Mouse (Mus musculus) retina, postnatal 1 day (tissue): ENCODE data around the gene Cplane1.
"Not testable (repeated sequence)": the region's sequence is repeated elsewhere in the genome, so short reads cannot be mapped to it uniquely, and the experiment has no call there.

Source experiments
- DNase-seq: peaks from one replicate; pipeline ENCODE4 v3.0.0-alpha.2; 2012

Cplane1 gene

DNA sequence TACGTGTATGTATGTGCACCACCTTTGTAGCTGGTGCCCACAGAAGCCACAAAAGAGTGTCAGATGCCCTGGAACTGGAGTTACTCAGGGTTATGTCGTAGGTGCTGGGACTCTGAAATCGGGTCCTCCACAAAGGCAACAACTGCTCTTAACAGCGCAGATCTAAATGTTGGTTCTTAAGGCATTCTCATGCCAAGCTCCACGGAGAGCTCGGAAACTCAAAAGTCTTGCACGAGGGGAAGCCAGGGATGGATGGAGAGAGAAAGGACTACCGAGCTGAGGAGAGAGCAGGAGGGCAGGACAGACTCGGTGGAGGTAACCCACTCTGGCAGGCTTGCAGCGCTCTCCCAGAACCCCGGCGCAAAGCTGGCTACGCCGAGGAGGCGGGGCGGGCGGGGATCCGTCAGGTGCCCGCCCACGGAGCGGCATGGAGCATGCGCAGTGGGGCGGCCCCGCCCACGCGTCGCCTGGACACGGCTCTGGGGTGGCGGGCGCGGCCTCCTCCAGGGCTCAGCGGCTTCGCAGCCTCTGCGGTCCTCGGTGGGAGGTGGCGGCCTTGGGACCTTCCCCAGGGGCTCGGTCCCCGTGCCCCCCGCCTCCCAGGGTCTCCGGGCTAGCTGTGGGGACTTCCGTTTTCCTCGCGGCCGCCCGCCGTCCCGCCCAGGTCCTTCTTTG is at the start of gene Cplane1:
TSS of gene Cplane1 (plus strand) at position 516 of the 675 bp plus-strand sequence.
- peak; percentile 95 for DNase-seq

GRCm38 (mm10) chr15:8129281-8129680 is 39.6 kb upstream of the Cplane1 start:
- peak; percentile 4 for DNase-seq

GRCm38 (mm10) chr15:8131268-8131667 is 37.6 kb upstream of the Cplane1 start:
- no peak for DNase-seq

GRCm38 (mm10) chr15:8131761-8132160 is 37.1 kb upstream of the Cplane1 start:
- DNase-seq, result no peak

- DNase-seq, result no peak
Measured at GRCm38 (mm10) chr15:8135606-8136005, 33.3 kb upstream of the Cplane1 start.

DNA sequence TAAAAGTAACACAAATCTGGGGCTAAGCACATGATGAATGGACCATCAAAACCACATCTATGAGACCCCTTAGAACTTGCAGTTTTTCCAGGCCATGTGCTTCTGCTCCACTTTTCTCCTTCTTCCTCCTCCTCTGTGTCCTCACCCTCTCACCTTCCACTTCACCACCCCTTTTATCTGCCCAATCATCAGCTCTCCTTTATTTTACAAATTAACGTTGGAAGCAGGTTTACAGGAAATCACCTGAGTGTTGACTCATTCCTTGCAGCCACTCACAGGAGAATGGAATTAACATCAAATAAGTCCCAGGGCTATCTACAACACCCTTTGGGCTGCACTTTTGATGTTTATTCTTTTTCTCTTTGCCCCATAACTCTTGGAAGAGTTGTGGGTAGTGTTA is 7.1 kb upstream of the Cplane1 start:
- no peak for DNase-seq

GRCm38 (mm10) chr15:8169266-8169746 is 400 bp downstream of the Cplane1 start:
- no peak for DNase-seq

DNA sequence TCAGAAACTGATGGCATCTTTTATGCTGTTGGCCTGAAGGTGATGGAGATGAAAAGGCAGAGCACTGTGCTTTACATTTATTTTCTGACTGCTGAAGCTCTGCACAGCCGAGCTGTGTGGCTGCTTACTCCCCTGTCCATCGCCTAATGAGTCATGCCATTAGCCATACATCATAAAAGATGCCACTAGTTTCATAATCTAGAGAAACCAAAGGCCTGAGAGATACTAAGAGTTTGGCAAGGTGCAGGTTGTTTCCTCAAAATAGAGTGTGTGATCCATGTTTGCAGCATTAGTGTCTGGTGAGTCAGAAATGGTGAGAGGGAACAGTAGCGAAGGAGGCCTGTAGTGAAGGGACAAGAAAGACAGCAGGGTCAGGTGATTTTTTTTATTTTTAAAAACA is 20.7 kb downstream of the Cplane1 start:
- DNase-seq, result no peak

DNA sequence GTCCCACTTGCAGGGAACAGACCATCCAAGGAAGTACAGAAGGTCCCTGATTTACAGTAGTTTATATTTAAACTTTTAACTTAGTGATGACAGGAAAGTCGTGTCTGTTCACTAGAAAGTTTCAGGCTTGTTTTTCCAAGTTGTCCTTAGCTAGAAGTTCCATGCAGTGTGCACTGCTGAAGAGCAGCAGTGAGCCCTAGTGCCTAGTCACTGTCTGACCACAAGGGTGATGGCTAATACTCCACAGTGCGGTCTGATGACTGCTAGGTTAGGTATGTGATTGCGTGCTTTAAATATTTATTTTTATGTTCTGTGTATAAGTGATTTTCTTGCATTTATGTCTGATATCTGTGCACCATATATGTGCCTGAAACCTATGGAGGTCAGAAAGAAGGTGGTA is 21.5 kb downstream of the Cplane1 start:
- no peak for DNase-seq

GRCm38 (mm10) chr15:8200317-8200716 is 31.4 kb downstream of the Cplane1 start:
- DNase-seq, result no peak

- DNase-seq, result no peak
Measured at GRCm38 (mm10) chr15:8208362-8208761, 39.5 kb downstream of the Cplane1 start.

DNA sequence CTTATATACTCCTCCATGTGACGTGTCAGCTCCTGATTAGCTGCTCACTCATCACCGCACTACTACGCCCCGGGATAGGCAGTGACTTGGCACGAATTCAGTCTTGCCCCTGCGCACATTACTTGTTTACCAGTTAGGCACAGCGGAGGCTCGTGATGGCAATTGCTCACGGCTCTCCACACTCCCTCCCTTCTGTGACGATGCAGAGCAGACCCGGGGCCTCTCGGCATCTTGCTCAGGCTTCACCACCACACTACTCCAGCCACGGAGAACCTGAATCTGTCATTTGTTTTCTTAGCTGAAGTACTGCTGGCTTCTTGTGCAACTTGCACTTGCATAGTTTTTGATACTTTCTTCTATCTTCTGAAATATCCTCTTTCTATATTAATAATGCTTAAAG is 45.9 kb downstream of the Cplane1 start:
- DNase-seq, result no peak

GRCm38 (mm10) chr15:8234167-8234566 is 65.3 kb downstream of the Cplane1 start:
- not testable (repeated sequence) for DNase-seq

DNA sequence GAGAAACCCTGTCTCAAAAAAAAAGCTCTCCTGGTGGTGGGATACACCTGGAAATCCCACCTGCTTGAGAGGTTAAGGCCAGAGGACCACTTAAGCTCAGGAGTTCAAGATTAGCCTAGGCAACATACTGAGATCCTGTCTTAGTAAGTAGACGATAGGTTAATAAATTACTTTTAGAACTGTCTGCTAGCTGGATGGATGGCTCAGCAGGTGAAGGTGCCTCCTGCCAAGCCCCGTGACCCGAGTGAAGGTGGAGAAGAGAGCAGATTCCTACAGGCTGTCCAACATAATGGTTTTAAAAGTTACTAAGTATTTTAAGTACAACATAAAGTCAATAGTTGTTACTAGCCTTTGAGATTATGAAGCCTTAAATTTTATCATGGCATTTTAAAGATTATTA is 97.0 kb downstream of the Cplane1 start:
- DNase-seq, result no peak

DNA sequence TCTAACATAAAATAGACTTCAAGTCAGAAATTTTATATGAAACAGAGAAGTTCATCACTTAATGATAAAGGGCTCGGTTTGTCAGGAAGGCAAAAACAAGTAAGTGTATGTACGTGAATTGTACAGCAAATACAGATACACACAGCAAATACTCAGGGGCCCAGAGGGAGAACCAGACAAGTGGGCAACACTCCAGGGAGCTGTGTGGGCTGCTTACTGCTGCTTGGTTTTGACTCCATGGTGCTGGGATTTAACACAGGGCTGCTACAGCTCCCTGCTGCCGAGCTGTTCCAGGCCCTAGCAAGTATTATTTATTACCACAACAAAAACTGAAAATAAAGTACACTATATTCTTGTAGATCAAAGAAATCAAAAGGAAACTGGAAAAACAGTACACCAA is 98.3 kb downstream of the Cplane1 start:
- no peak for DNase-seq

DNA sequence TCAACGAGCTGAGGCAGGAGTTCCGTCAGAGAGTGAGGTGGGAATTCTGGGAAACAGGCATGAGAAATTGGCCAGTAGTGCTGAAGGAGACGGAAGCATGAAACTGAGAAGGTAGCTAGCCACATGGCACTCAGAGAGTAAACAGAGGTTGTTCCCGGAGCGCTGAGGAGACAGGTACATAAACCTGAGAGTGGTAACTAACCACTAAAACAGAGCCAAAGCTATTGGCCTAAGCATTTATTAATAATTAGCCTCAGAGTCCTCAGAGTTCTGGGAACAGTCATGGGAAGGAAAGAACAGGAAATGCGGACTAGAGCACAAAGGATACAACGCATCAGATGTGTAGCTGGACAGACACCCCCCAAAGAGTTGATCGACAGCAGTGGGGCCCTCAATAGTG is 99.3 kb downstream of the Cplane1 start:
- DNase-seq, result no peak

DNA sequence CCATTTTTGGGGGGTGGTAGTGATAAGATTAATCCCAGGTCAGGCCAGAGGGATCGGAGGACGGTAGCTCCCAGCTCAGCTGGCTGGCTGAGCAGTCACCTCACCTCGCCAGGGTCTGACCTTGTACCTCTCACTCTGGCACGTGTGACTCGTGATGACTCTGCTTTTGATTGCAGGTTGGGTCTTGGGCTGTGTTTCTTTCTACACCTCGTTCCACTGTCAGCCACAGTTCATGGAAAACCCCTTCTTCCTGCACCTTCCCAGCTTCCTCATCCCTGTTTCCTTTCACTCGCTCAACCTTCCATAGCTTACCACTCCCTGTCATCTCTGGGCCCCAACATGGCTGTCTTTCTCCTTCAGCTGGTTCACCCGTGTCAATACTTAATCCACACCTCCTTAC is 103.0 kb downstream of the Cplane1 start:
- DNase-seq, result no peak

- DNase-seq, result not testable (repeated sequence)
Measured at GRCm38 (mm10) chr15:8277916-8278315, 109.0 kb downstream of the Cplane1 start.

- DNase-seq, result peak; percentile 44
Measured at GRCm38 (mm10) chr15:8279320-8279779, 110.4 kb downstream of the Cplane1 start.

DNA sequence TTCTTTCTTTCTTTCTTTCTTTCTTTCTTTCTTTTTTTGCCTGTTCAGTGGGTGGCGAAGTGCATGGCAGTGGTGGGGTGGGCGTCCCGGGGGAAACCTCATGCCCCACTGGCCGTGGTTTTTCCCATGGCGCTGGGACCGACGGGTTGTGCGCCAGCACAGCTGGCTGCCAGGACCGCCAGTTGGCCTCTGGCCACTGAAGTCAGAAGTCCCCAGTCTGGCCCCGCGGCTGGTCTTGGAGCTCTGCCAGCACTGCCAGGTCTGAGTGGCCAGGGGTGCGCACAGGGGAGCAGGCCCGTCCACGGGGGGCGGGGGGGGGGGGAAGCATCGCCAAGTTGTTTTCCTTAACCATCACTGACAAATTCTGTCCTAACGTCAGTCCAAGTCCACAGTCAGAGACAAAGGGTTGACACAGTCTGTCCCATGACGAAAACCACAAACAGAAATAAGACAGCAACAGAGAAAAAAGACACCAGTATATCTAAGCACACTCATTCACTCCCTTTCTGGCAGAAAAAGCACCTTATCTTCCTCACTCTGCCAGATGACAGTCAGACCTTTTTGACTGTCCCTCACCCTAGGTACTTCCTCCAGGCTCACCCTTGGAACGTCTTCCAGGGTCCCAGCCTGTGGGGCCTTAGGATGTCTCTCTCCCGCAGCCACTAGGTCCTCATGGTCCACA is 111.2 kb downstream of the Cplane1 start:
- peak; percentile 64 for DNase-seq

DNA sequence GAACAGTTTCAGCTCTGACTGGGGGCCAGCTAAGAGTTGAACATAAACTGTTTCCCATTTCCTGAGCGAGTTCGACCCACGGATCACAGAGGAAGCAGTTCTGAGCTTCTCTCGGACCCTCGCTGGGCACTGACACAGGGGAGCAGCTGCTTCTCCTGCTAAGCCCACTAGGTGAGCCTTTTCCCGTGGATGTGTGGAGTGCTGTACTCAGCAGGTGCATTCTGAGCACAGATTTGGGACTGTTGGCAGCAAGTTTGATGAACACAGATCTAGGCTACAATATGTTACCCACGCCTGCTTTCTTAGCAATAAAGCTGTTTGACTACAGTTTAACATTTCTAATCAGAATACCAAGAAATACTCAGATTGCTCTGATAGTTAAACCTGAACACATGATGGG is 112.8 kb downstream of the Cplane1 start:
- no peak for DNase-seq

DNA sequence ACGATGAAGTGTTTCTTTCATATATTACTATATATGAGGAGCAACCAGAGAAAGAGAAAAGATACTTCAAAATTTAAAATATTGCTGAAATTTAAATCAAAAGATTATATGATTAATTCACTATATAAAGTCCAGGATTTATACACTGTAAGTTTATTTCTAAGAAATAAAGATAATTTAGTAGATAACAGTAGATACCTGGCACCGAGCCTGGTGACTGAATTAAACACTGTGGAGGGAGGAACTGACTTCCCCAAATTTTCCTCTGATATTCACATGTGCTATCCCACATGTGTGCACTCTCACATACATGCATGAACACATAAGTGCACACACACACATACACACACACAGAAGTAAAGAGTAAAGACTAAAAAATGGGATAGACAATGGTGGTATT is 113.2 kb downstream of the Cplane1 start:
- no peak for DNase-seq

DNA sequence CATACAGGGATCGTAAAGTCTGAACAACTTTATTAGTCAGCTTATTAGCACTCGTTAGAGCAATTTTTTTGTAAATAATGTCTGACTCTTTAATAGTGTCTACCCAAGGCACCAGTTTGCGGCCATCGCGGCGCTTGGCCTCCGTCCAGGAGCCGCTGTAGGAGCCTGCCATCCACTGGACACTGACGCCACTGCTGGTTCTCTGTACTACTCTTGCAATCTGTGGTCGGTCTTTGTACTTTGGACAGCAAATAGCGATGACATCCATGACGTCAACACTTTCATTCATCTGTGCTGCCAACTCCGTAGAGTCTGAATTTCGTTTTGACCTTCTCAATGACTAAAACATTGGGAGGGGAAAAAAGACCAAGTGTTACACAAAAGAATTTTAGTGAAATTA is 122.3 kb downstream of the Cplane1 start:
- peak; percentile 22 for DNase-seq

DNA sequence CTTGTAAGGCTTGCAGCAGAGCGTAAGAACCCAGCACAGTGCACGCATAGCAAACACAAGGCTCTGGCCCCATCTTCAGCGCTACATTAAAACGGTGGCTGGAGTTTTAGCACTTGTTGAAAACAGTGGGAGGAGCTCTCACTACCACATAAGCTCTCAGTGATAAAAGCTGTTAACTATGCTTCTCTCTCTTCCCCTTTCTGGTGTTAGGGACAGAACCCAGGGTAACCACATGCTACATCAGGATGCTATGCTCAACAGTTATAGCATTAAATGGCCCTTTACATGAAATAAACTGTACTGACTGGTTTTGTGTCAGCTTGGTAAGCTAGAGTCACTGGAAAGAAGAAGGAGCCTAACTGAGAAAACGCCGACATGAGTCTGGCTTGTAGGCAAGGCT is 125.2 kb downstream of the Cplane1 start:
- no peak for DNase-seq
